Mouse (Mus musculus) bone marrow macrophage, adult 2 months (primary cell): ENCODE data around the gene Glp1r.

Experiments used
- CTCF ChIP-seq: IDR thresholded peaks from 2 replicates; pipeline ENCODE4 v1.5.1; 2012; ENCODE audit warnings: low read depth, mild to moderate bottlenecking, low read length, moderate library complexity
- POLR2A ChIP-seq: IDR thresholded peaks from 2 replicates; pipeline ENCODE4 v1.6.1; 2012; ENCODE audit warnings: mild to moderate bottlenecking, low read depth, low read length, borderline replicate concordance

GRCm38 (mm10) chr17:30871040-30871439, 30.6 kb upstream of the Glp1r start:
- no peak for TF ChIP-seq CTCF
- TF ChIP-seq POLR2A = no peak
